Mouse (Mus musculus) yolk sac, embryonic 10.5 days (tissue): Measurements from ENCODE around the gene Rps3.

Experiments used
- DNase-seq: peaks from one replicate; pipeline ENCODE4 v3.0.0-alpha.2; 2017; ENCODE audit warnings: low spot score

Rps3 gene

GRCm38 (mm10) chr7:99475562-99475911, 8.0 kb downstream of the Rps3 start:
- no peak for DNase-seq

- DNase-seq: no peak
Observed at GRCm38 (mm10) chr7:99474836-99475561, 8.5 kb downstream of the Rps3 start.

GRCm38 (mm10) chr7:99473638-99474407, 9.7 kb downstream of the Rps3 start:
- DNase-seq: no peak

- DNase-seq: no peak
Observed at GRCm38 (mm10) chr7:99471578-99471977, 12.0 kb downstream of the Rps3 start.

- no peak for DNase-seq
Observed at GRCm38 (mm10) chr7:99469680-99470405, 13.7 kb downstream of the Rps3 start.

GRCm38 (mm10) chr7:99468283-99469132, 15.0 kb downstream of the Rps3 start:
- peak; percentile 80 for DNase-seq

- DNase-seq: no peak
Observed at GRCm38 (mm10) chr7:99467916-99468282, 15.6 kb downstream of the Rps3 start.

GRCm38 (mm10) chr7:99465811-99466210, 17.7 kb downstream of the Rps3 start, which contains the start of gene Klhl35:
Klhl35 (plus strand) TSS chr7:99466004.
- no peak for DNase-seq

GRCm38 (mm10) chr7:99463120-99463519, 20.4 kb downstream of the Rps3 start:
- DNase-seq: no peak

GRCm38 (mm10) chr7:99459888-99460652, 23.5 kb downstream of the Rps3 start:
- DNase-seq: no peak

- no peak for DNase-seq
Observed at GRCm38 (mm10) chr7:99458849-99459248, 24.7 kb downstream of the Rps3 start.

GRCm38 (mm10) chr7:99454044-99454443, 29.5 kb downstream of the Rps3 start:
- no peak for DNase-seq

GRCm38 (mm10) chr7:99452859-99453258, 30.7 kb downstream of the Rps3 start:
- no peak for DNase-seq

- peak; percentile 57 for DNase-seq
Observed at GRCm38 (mm10) chr7:99450703-99451102, 32.8 kb downstream of the Rps3 start.

GRCm38 (mm10) chr7:99449751-99450150, 33.8 kb downstream of the Rps3 start:
- DNase-seq: no peak

- DNase-seq: no peak
Observed at GRCm38 (mm10) chr7:99449063-99449462, 34.5 kb downstream of the Rps3 start.

GRCm38 (mm10) chr7:99448619-99449018, 34.9 kb downstream of the Rps3 start:
- DNase-seq: no peak

GRCm38 (mm10) chr7:99447323-99447722, 36.2 kb downstream of the Rps3 start:
- no peak for DNase-seq

GRCm38 (mm10) chr7:99445833-99446232, 37.7 kb downstream of the Rps3 start:
- DNase-seq: no peak

GRCm38 (mm10) chr7:99444012-99444411, 39.5 kb downstream of the Rps3 start:
- DNase-seq: no peak

GRCm38 (mm10) chr7:99443164-99443563, 40.4 kb downstream of the Rps3 start:
- DNase-seq: no peak
